Mouse (Mus musculus) MEL (cell line): ENCODE results near the gene Ddah1.

Experiments
- BHLHE40 ChIP-seq: IDR thresholded peaks from 2 replicates; pipeline ENCODE4 v1.6.1; 2012; ENCODE audit warnings: low read depth, mild to moderate bottlenecking, inconsistent platforms, low read length, improper control_type of control experiment, borderline replicate concordance
- CTCF ChIP-seq, 3 experiments: IDR thresholded peaks in 2 of 3; conservative IDR thresholded peaks in 1 of 3; 2 replicates each; pipeline ENCODE4 v1.5.1; 2011 to 2012; ENCODE audit warnings: low read length in 3 of 3, low read depth in 2 of 3, mild to moderate bottlenecking in 2 of 3, improper control_type of control experiment in 1 of 3, inconsistent platforms in 1 of 3, mixed read lengths in 1 of 3, moderate library complexity in 1 of 3; ENCODE audit not compliant: control insufficient read depth in 1 of 3, insufficient read depth in 1 of 3, poor library complexity in 1 of 3, severe bottlenecking in 1 of 3
- E2F4 ChIP-seq: IDR thresholded peaks from 2 replicates; pipeline ENCODE4 v1.6.1; 2011; ENCODE audit warnings: low read depth, low read length, improper control_type of control experiment, borderline replicate concordance
- MAX ChIP-seq: IDR thresholded peaks from 2 replicates; pipeline ENCODE4 v1.6.1; 2011; ENCODE audit warnings: low read length, improper control_type of control experiment
- MYC ChIP-seq: IDR thresholded peaks from 2 replicates; pipeline ENCODE4 v1.6.1; 2011; ENCODE audit warnings: low read depth, mild to moderate bottlenecking, low read length, improper control_type of control experiment, moderate library complexity
- POLR2A ChIP-seq, 2 experiments: IDR thresholded peaks; 2 replicates each; pipeline ENCODE4 v1.6.1; 2011 to 2012; ENCODE audit warnings: low read length in 2 of 2, mild to moderate bottlenecking in 2 of 2, control low read depth in 1 of 2, improper control_type of control experiment in 1 of 2, low read depth in 1 of 2, moderate library complexity in 1 of 2; ENCODE audit not compliant: control insufficient read depth in 1 of 2, insufficient read depth in 1 of 2, poor library complexity in 1 of 2
- POLR2AphosphoS2 ChIP-seq: IDR thresholded peaks from 2 replicates; pipeline ENCODE4 v1.6.1; 2011; ENCODE audit warnings: low read length, improper control_type of control experiment
- TAL1 ChIP-seq: IDR thresholded peaks from 2 replicates; pipeline ENCODE4 v1.6.1; 2012; ENCODE audit warnings: mild to moderate bottlenecking, inconsistent platforms, low read length, moderate library complexity, mixed read lengths
- USF2 ChIP-seq, 2 experiments: IDR thresholded peaks; 2 replicates each; pipeline ENCODE4 v1.6.1; 2011 to 2012; ENCODE audit warnings: improper control_type of control experiment in 2 of 2, low read length in 2 of 2, borderline replicate concordance in 1 of 2, inconsistent platforms in 1 of 2, low read depth in 1 of 2, mild to moderate bottlenecking in 1 of 2; ENCODE audit not compliant: insufficient read depth in 1 of 2
- ZNF384 ChIP-seq: IDR thresholded peaks from 2 replicates; pipeline ENCODE4 v1.6.1; 2012; ENCODE audit warnings: low read depth, mild to moderate bottlenecking, inconsistent platforms, low read length, improper control_type of control experiment

GRCm38 (mm10) chr3:145775862-145776261 is 17.4 kb downstream of the Ddah1 start:
- TF ChIP-seq BHLHE40 (no peak), CTCF (IDR thresholded peaks at IDR 0.05 in 2 of 3, conservative IDR thresholded peaks at IDR 0.05 in 1 of 3; ENCODE audit: control insufficient read depth in 1 of 3, insufficient read depth in 1 of 3, low read depth in 2 of 3, low read length in 3 of 3, poor library complexity in 1 of 3, severe bottlenecking in 1 of 3) (no peak), POLR2A (IDR thresholded peaks at IDR 0.05; ENCODE audit: control insufficient read depth in 1 of 2, insufficient read depth in 1 of 2, low read depth in 1 of 2, low read length in 2 of 2, poor library complexity in 1 of 2) (no peak), ZNF384 (no peak), TAL1 (no peak), MYC (no peak), MAX (no peak), USF2 (IDR thresholded peaks at IDR 0.05; ENCODE audit: borderline replicate concordance in 1 of 2, insufficient read depth in 1 of 2, low read depth in 1 of 2, low read length in 2 of 2) (no peak), POLR2AphosphoS2 (no peak), E2F4 (no peak)
